30 mouse cellular contexts compared by ENCODE assay signal in the genomic region with DNA sequence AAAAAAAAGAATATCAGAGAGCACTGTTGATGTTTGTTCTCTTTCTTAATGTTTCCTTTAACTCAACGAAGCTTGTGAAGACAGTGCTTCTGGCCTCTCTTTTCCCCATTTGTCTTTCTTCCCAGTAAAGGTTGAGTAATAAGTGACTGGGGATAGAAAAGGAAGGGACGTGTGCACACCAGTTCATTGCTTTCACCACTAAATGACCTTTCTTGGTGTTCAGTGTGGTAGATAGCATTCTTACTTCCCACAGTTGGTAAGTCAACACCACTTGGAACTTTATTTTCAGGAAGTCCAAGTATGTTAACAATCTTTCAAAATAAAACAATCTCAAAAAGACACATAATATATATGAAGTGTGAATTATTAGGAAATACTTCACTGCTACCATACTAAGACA.
"Had no signal": no experiment of that assay in that cellular context is flagged by ENCODE, and none has a peak within 500 bp of the region (broad histone marks: within the 10 kb centered on the region; RNA-seq: fewer than 3 reads in every experiment).

No protein-coding gene starts in this region.

- H3K27me3 ChIP-seq: limb, embryonic 12.5 days; limb, embryonic 13.5 days; limb, embryonic 15.5 days; liver, embryonic 12.5 days; liver, embryonic 13.5 days; liver, embryonic 15.5 days; lung, embryonic 15.5 days; megakaryocyte, embryonic 14.5 days; midbrain, embryonic 12.5 days; midbrain, embryonic 13.5 days; midbrain, embryonic 15.5 days; neural tube, embryonic 12.5 days; neural tube, embryonic 13.5 days had no signal

- H3K9me3 ChIP-seq: limb, embryonic 10.5 days; limb, embryonic 12.5 days; limb, embryonic 15.5 days; liver, embryonic 12.5 days; liver, embryonic 13.5 days; liver, embryonic 15.5 days; lung, embryonic 15.5 days; midbrain, embryonic 10.5 days; midbrain, embryonic 12.5 days; midbrain, embryonic 13.5 days; midbrain, embryonic 15.5 days; neural tube, embryonic 12.5 days; neural tube, embryonic 13.5 days had no signal

- H3K27ac ChIP-seq: left cerebral cortex, adult 2 months; limb, embryonic 10.5 days; limb, embryonic 12.5 days; limb, embryonic 13.5 days; limb, embryonic 15.5 days; liver, embryonic 12.5 days; liver, embryonic 13.5 days; liver, embryonic 14.5 days; liver, embryonic 15.5 days; lung, embryonic 15.5 days; macrophage; midbrain, embryonic 10.5 days; midbrain, embryonic 12.5 days; midbrain, embryonic 13.5 days; midbrain, embryonic 15.5 days; neural tube, embryonic 12.5 days; neural tube, embryonic 13.5 days had no signal

- H3K4me3 ChIP-seq: left cerebral cortex, adult 2 months; limb, embryonic 10.5 days; limb, embryonic 12.5 days; limb, embryonic 13.5 days; limb, embryonic 15.5 days; liver, embryonic 12.5 days; liver, embryonic 13.5 days; liver, embryonic 15.5 days; lung, embryonic 15.5 days; megakaryocyte, embryonic 14.5 days; midbrain, embryonic 10.5 days; midbrain, embryonic 12.5 days; midbrain, embryonic 13.5 days; midbrain, embryonic 15.5 days; myocyte; neural tube, embryonic 12.5 days; neural tube, embryonic 13.5 days had no signal

- DNase-seq: layer of hippocampus, postnatal 36 days; left cerebral cortex, postnatal 4 days; liver, embryonic 13.5 days; liver, postnatal 0 days; lung, adult 18-20 months; lung, postnatal 10 days; lung, postnatal 36 days; lung, postnatal 4 days; midbrain, embryonic 14.5 days had no signal

- ATAC-seq: liver, embryonic 12.5 days; liver, postnatal 0 days; midbrain, embryonic 13.5 days; midbrain, embryonic 15.5 days; midbrain, embryonic 16.5 days had no signal

- H3K4me1 ChIP-seq: limb, embryonic 10.5 days; limb, embryonic 12.5 days; limb, embryonic 13.5 days; limb, embryonic 15.5 days; liver, embryonic 12.5 days; liver, embryonic 13.5 days; liver, embryonic 15.5 days; lung, embryonic 15.5 days; megakaryocyte, embryonic 14.5 days; midbrain, embryonic 10.5 days; midbrain, embryonic 12.5 days; midbrain, embryonic 13.5 days; midbrain, embryonic 15.5 days; neural tube, embryonic 12.5 days; neural tube, embryonic 13.5 days had no signal

- H3K9ac ChIP-seq: limb, embryonic 12.5 days; limb, embryonic 13.5 days; limb, embryonic 15.5 days; liver, embryonic 12.5 days; liver, embryonic 13.5 days; liver, embryonic 14.5 days; liver, embryonic 15.5 days; liver, postnatal 0 days; lung, embryonic 15.5 days; midbrain, embryonic 12.5 days; midbrain, embryonic 13.5 days; midbrain, embryonic 15.5 days; neural tube, embryonic 12.5 days; neural tube, embryonic 13.5 days had no signal

- H3K4me2 ChIP-seq: limb, embryonic 12.5 days; limb, embryonic 13.5 days; limb, embryonic 15.5 days; liver, embryonic 11.5 days; liver, embryonic 12.5 days; liver, embryonic 13.5 days; liver, embryonic 15.5 days; lung, embryonic 15.5 days; midbrain, embryonic 11.5 days; midbrain, embryonic 12.5 days; midbrain, embryonic 13.5 days; midbrain, embryonic 15.5 days; neural tube, embryonic 12.5 days; neural tube, embryonic 13.5 days had no signal

- H3K36me3 ChIP-seq: limb, embryonic 10.5 days; limb, embryonic 12.5 days; limb, embryonic 13.5 days; limb, embryonic 15.5 days; liver, embryonic 12.5 days; liver, embryonic 13.5 days; liver, embryonic 15.5 days; lung, embryonic 15.5 days; midbrain, embryonic 10.5 days; midbrain, embryonic 12.5 days; midbrain, embryonic 13.5 days; midbrain, embryonic 15.5 days; neural tube, embryonic 12.5 days; neural tube, embryonic 13.5 days had no signal
